8 mouse cellular contexts compared by ENCODE assay signal in genomic region chr3:51225979-51226378, GRCm38 (mm10). TPM values are rescaled to one million over a fixed set of nuclear protein-coding genes. Genes with fewer than 3 reads are reported as not detected.
DNase-seq lines count a peak whose midpoint lies in the region; ATAC-seq and TF ChIP-seq lines count a peak whose summit lies in the region.

No protein-coding gene starts in this region.

- intact Hi-C loops in heart, postnatal 25 days (cut with DNase I), result no loop called here

- 90% methylated on average over 10 of the region's 10 CpGs for WGBS in heart, embryonic 10.5 days
- 95% methylated on average over 10 of the region's 10 CpGs for WGBS in hindbrain, embryonic 10.5 days
- WGBS in midbrain, embryonic 10.5 days, result 94% methylated on average over 10 of the region's 10 CpGs

- no peaks in the 10 kb centered on the region for H3K9me3 ChIP-seq in heart, embryonic 10.5 days
- H3K9me3 ChIP-seq in E14TG2a.4 (ENCODE audit: low read length), result no peaks in the 10 kb centered on the region
- H3K9me3 ChIP-seq in hindbrain, embryonic 10.5 days, result no peaks in the 10 kb centered on the region
- H3K9me3 ChIP-seq in midbrain, embryonic 10.5 days (replicated peaks), result no peaks in the 10 kb centered on the region

- no peaks in the 10 kb centered on the region for H3K36me3 ChIP-seq in heart, embryonic 10.5 days
- H3K36me3 ChIP-seq in E14TG2a.4 (ENCODE audit: insufficient read depth, low read length), result peaks cover 33% of the 10 kb centered on the region
- no peaks in the 10 kb centered on the region for H3K36me3 ChIP-seq in hindbrain, embryonic 10.5 days
- H3K36me3 ChIP-seq in midbrain, embryonic 10.5 days, result 0 out of 2 replicates have a peak, but pooled peaks cover 5% of the 10 kb centered on the region

- DNase-seq in heart, embryonic 10.5 days (ENCODE audit: low spot score), result no peak
- DNase-seq in heart, postnatal 25 days (ENCODE audit: low spot score), result no peak
- no peak for DNase-seq in hindbrain, embryonic 10.5 days (ENCODE audit: low spot score)
- DNase-seq in midbrain, embryonic 10.5 days (ENCODE audit: low spot score), result no peak
- no peak for DNase-seq in spleen, postnatal 36 days (ENCODE audit: low spot score in 2 of 2)
- no peak for DNase-seq in thymus, postnatal 14 days

- no peak for ATAC-seq in megakaryocyte progenitor cell, adult 5-6 weeks (replicated peaks; ENCODE audit: poor library complexity)

- peak overlapping the region; percentile 30; the same call in 1 of the 2 replicates for H3K27ac ChIP-seq in heart, embryonic 10.5 days
- no peak overlapping the region for H3K27ac ChIP-seq in hindbrain, embryonic 10.5 days
- no peak overlapping the region; the same call in 1 of the 2 replicates for H3K27ac ChIP-seq in midbrain, embryonic 10.5 days (replicated peaks)

- no peak for TF ChIP-seq CTCF in E14TG2a.4 (conservative IDR thresholded peaks at IDR 0.05; ENCODE audit: low read length)

- H3K4me1 ChIP-seq in heart, embryonic 10.5 days, result peaks cover 67% of the 10 kb centered on the region
- peaks cover 74% of the 10 kb centered on the region for H3K4me1 ChIP-seq in E14TG2a.4 (replicated peaks; ENCODE audit: low read depth, low read length)
- peaks cover 48% of the 10 kb centered on the region for H3K4me1 ChIP-seq in hindbrain, embryonic 10.5 days (replicated peaks)
- peaks cover 28% of the 10 kb centered on the region for H3K4me1 ChIP-seq in midbrain, embryonic 10.5 days

- no peaks in the 10 kb centered on the region for H3K27me3 ChIP-seq in heart, embryonic 10.5 days (ENCODE audit: insufficient read depth, poor library complexity, severe bottlenecking)
- no peaks in the 10 kb centered on the region for H3K27me3 ChIP-seq in E14TG2a.4 (ENCODE audit: insufficient read depth, low read length)
- H3K27me3 ChIP-seq in hindbrain, embryonic 10.5 days (ENCODE audit: insufficient read depth, poor library complexity, severe bottlenecking), result peaks cover 9% of the 10 kb centered on the region; the same call in 1 of the 2 replicates
- H3K27me3 ChIP-seq in midbrain, embryonic 10.5 days (ENCODE audit: low read depth, poor library complexity, severe bottlenecking), result peaks cover 11% of the 10 kb centered on the region

- H3K4me3 ChIP-seq in heart, embryonic 10.5 days, result peak overlapping the region; percentile 98
- H3K4me3 ChIP-seq in E14TG2a.4 (replicated peaks; ENCODE audit: low read length), result peak overlapping the region; percentile 93
- H3K4me3 ChIP-seq in hindbrain, embryonic 10.5 days, result peak overlapping the region; percentile 92
- H3K4me3 ChIP-seq in midbrain, embryonic 10.5 days, result peak overlapping the region; percentile 94

RNA-seq across cellular contexts. Expression of gene Noct, which starts 1.7 kb away (rescaled TPM):
- 10.7 and 13.7 TPM in 2 replicates for polyA plus RNA-seq in heart, embryonic 10.5 days (2016; fragmentation: Nextera tagmentation; extraction: Ambion mirVana)
- total RNA-seq in heart, postnatal 25 days (2021), result 10 to 100 TPM; 30.2 to 49.7 TPM
- polyA plus RNA-seq in hindbrain, embryonic 10.5 days (2016; fragmentation: Nextera tagmentation; extraction: Ambion mirVana), result 11.5 and 12.5 TPM in 2 replicates
- 9.3 and 9.8 TPM in 2 replicates for polyA plus RNA-seq in midbrain, embryonic 10.5 days (2016; fragmentation: Nextera tagmentation; extraction: Ambion mirVana)
- total RNA-seq in megakaryocyte progenitor cell, adult 5-6 weeks (2015), result 17.2 and 20.3 TPM in 2 replicates
- total RNA-seq in megakaryocyte progenitor cell, adult 5-6 weeks (2017), result 6.0 and 7.8 TPM in 2 replicates
